Mouse (Mus musculus): ENCODE data around the gene Armh3. TPM values are rescaled to one million over a fixed set of nuclear protein-coding genes. Genes with fewer than 3 reads are reported as not detected.

Armh3 gene
- polyA plus RNA-seq, 1 experiment = 5.6 TPM

DNA sequence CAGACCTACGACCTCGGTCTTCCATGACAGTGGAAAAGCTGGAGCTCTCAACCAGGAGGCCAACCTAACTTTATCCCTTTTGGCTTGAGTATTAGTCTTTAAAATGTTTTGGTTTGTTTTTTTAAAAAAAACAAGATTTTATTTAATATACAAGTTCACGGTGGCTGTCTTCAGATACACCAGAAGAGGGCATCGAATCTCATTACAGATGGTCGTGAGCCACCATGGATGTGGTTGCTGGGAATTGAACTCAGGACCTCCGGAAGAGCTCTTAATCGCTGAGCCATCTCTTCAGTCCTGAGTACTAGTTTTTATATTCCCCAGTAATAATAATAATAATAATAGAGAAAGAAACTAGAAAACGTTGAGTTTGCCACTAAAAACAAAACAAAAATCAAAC is 216.6 kb downstream of the Armh3 start:
- 46% methylated on average over 8 of the region's 8 CpGs for WGBS
- H3K4me3 ChIP-seq (ENCODE audit: extremely low read depth, insufficient read depth, insufficient read length) = no peak overlapping the region; the same call in 1 of the 2 replicates
- H3K27ac ChIP-seq (ENCODE audit: insufficient read depth, low read length) = no peak overlapping the region
- TF ChIP-seq CTCF (IDR thresholded peaks at IDR 0.05; ENCODE audit: extremely low read depth, insufficient read depth, insufficient read length, insufficient replicate concordance) (no peak), POLR2A (IDR thresholded peaks at IDR 0.05; ENCODE audit: low read depth, low read length) (no peak)
- peaks cover 20% of the 10 kb centered on the region for H3K36me3 ChIP-seq (ENCODE audit: control insufficient read depth, insufficient read depth, low read length)
- DNase-seq (ENCODE audit: low read depth in 1 of 2, low spot score in 2 of 2) = no peak
- no peaks in the 10 kb centered on the region for H3K27me3 ChIP-seq (ENCODE audit: control insufficient read depth, insufficient read depth, low read length)
- H3K4me1 ChIP-seq (ENCODE audit: control insufficient read depth, insufficient read depth, insufficient read length) = peaks cover 18% of the 10 kb centered on the region

DNA sequence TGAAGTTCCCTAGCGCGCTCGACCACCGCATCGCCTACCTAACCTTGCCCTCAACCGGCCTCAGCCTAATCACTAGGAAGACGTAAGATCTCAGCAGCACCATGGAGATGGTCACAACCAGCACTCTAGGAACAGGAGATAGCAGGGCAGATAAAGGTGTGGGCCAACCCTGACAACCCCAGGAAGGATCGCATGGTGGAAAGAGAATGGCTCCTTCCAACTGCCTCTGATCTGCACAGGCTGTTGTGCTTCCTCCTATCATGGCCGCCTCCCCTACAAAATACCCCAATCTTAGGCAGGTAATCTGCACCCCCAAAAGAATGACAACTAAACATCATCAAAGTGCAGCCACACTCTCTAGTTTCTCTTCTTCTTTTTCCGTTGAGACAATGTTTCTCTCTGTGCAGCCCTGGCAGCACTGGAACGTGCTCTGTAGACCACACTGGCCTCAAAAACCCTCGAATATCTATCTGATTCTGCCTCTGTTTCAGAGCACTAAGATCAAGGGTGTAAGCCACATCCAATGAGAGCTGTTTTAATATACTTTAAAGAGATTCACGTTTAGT is 217.9 kb downstream of the Armh3 start:
- no peak overlapping the region for H3K4me3 ChIP-seq (ENCODE audit: extremely low read depth, insufficient read depth, insufficient read length)
- TF ChIP-seq CTCF (IDR thresholded peaks at IDR 0.05; ENCODE audit: extremely low read depth, insufficient read depth, insufficient read length, insufficient replicate concordance) (no peak), POLR2A (IDR thresholded peaks at IDR 0.05; ENCODE audit: low read depth, low read length) (no peak)
- peaks cover 18% of the 10 kb centered on the region for H3K4me1 ChIP-seq (ENCODE audit: control insufficient read depth, insufficient read depth, insufficient read length)
- peaks cover 27% of the 10 kb centered on the region for H3K36me3 ChIP-seq (ENCODE audit: control insufficient read depth, insufficient read depth, low read length)
- 0 out of 2 replicates have a peak overlapping the region, but pooled peaks have one; percentile 1 for H3K27ac ChIP-seq (ENCODE audit: insufficient read depth, low read length)
- no peaks in the 10 kb centered on the region for H3K27me3 ChIP-seq (ENCODE audit: control insufficient read depth, insufficient read depth, low read length)
- no peak for DNase-seq (ENCODE audit: low read depth in 1 of 2, low spot score in 2 of 2)
- WGBS = 43% methylated on average over 13 of the region's 13 CpGs

DNA sequence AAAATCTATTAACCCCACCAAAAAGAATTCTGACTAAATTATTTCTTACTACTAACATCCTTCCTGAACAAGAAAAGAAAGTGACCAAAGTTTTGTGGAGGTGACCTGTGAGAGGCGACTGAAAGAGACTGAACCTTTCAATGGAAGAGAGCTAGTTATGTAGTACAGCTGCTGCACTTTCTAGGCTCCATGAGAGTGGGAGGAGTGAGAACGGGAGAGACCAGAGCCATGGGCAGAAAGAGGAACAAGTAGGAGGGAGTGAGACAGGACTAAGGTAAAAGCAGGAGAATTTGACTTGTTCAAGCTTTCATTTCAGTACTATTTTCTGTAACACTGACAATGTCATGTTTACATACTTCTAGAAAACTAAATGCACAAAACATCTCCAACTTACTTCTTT is 222.8 kb downstream of the Armh3 start:
- no peak for DNase-seq (ENCODE audit: low read depth in 1 of 2, low spot score in 2 of 2)
- peaks cover 3% of the 10 kb centered on the region; the same call in 1 of the 2 replicates for H3K4me1 ChIP-seq (ENCODE audit: control insufficient read depth, insufficient read depth, insufficient read length)
- H3K4me3 ChIP-seq (ENCODE audit: extremely low read depth, insufficient read depth, insufficient read length) = no peak overlapping the region
- peaks cover 60% of the 10 kb centered on the region for H3K36me3 ChIP-seq (ENCODE audit: control insufficient read depth, insufficient read depth, low read length)
- no peaks in the 10 kb centered on the region for H3K27me3 ChIP-seq (ENCODE audit: control insufficient read depth, insufficient read depth, low read length)
- H3K27ac ChIP-seq (ENCODE audit: insufficient read depth, low read length) = no peak overlapping the region
- WGBS = 71% methylated on average over 2 of the region's 2 CpGs
- TF ChIP-seq CTCF (IDR thresholded peaks at IDR 0.05; ENCODE audit: extremely low read depth, insufficient read depth, insufficient read length, insufficient replicate concordance) = no peak
- no peak for TF ChIP-seq POLR2A (IDR thresholded peaks at IDR 0.05; ENCODE audit: low read depth, low read length)

DNA sequence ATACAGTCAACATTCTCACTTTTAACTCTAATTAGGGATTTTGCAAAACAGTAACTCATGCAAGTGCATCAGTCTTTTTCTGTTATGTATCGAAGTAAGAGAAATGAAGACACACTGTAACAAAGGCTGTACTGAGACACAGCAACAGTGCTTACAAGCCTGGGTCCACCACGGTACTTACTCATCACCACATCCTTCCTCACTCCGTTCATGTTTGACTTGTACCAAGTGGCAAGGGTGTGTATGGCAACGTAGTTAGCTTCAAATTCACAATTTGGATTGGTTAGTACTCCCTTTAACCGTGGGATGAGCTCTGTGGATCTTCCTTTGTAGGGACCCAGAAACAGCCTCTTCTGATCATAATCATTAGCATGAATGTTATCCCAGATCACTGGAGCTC is 226.8 kb downstream of the Armh3 start:
- H3K27me3 ChIP-seq (ENCODE audit: control insufficient read depth, insufficient read depth, low read length) = no peaks in the 10 kb centered on the region
- H3K4me1 ChIP-seq (ENCODE audit: control insufficient read depth, insufficient read depth, insufficient read length) = no peaks in the 10 kb centered on the region
- WGBS = 70% methylated on average over 5 of the region's 5 CpGs
- H3K4me3 ChIP-seq (ENCODE audit: extremely low read depth, insufficient read depth, insufficient read length) = no peak overlapping the region
- peaks cover 70% of the 10 kb centered on the region for H3K36me3 ChIP-seq (ENCODE audit: control insufficient read depth, insufficient read depth, low read length)
- TF ChIP-seq POLR2A (IDR thresholded peaks at IDR 0.05; ENCODE audit: low read depth, low read length) (no peak), CTCF (IDR thresholded peaks at IDR 0.05; ENCODE audit: extremely low read depth, insufficient read depth, insufficient read length, insufficient replicate concordance) (no peak)
- no peak overlapping the region for H3K27ac ChIP-seq (ENCODE audit: insufficient read depth, low read length)
- DNase-seq (ENCODE audit: low read depth in 1 of 2, low spot score in 2 of 2) = no peak

Other genes starting within 250 kb of the Armh3 start
- 68.2 and 85.3 TPM in 2 replicates for gene Npm3, start 248.9 kb downstream of the Armh3 start, polyA plus RNA-seq (2012; rRNA removed)
- gene Mgea5, start 214.7 kb downstream of the Armh3 start, polyA plus RNA-seq (2012; rRNA removed) = 18.9 and 21.1 TPM in 2 replicates
- gene Kcnip2, start 182.4 kb downstream of the Armh3 start, polyA plus RNA-seq (2012; rRNA removed) = 1.5 and 1.8 TPM in 2 replicates
- gene Hps6, start 5.0 kb upstream of the Armh3 start, polyA plus RNA-seq (2012; rRNA removed) = 7.4 and 8.8 TPM in 2 replicates
- gene Pprc1, start 46.4 kb upstream of the Armh3 start, polyA plus RNA-seq (2012; rRNA removed) = 28.5 and 30.7 TPM in 2 replicates
- gene Ldb1, start 46.7 kb upstream of the Armh3 start, polyA plus RNA-seq (2012; rRNA removed) = 224 and 270 TPM in 2 replicates
- gene Nolc1, start 77.4 kb upstream of the Armh3 start, polyA plus RNA-seq (2012; rRNA removed) = 10.3 TPM in 2 replicates
- not detected in 2 replicates for gene Elovl3, start 133.4 kb upstream of the Armh3 start, polyA plus RNA-seq (2012; rRNA removed)
- gene Pitx3, start 149.8 kb upstream of the Armh3 start, polyA plus RNA-seq (2012; rRNA removed) = not detected in 2 replicates
- 67.7 and 76.2 TPM in 2 replicates for gene Gbf1, start 154.0 kb upstream of the Armh3 start, polyA plus RNA-seq (2012; rRNA removed)